Mouse (Mus musculus) small intestine, adult 2 months (tissue): ENCODE measurements around the gene Ndufv3.

Experiments
- CTCF ChIP-seq: fragments of 200-500 bp; IDR thresholded peaks from 2 replicates; pipeline ENCODE4 v1.5.1; 2012; ENCODE audit warnings: low read depth, mild to moderate bottlenecking, control low read depth, inconsistent platforms, low read length, moderate library complexity, mixed read lengths; ENCODE audit not compliant: insufficient replicate concordance, insufficient read length; ENCODE audit errors: extremely low read depth
- POLR2A ChIP-seq: fragments of 200-500 bp; IDR thresholded peaks from 2 replicates; pipeline ENCODE4 v1.6.1; 2012; ENCODE audit warnings: low read depth, mild to moderate bottlenecking, control low read depth, inconsistent platforms, low read length, moderate library complexity

GRCm38 (mm10) chr17:31502261-31502927 lies 17.5 kb upstream of the Ndufv3 start:
- TF ChIP-seq POLR2A, result no peak
- TF ChIP-seq CTCF, result no peak
